Mouse (Mus musculus) forebrain, embryonic 10.5 days (tissue): Measurements from ENCODE around the gene Vwce. TPM values are rescaled to one million over a fixed set of nuclear protein-coding genes. Genes with fewer than 3 reads are reported as not detected.

Source experiments
- DNase-seq: peaks from one replicate; pipeline ENCODE4 v3.0.0-alpha.2; 2017; ENCODE audit warnings: low spot score; ENCODE audit errors: extremely low spot score
- H3K27ac ChIP-seq: fragments of 300-500 bp; sonication (generic); 2 replicates; pipeline ENCODE4 v1.5.1; 2016; ENCODE audit warnings: mild to moderate bottlenecking
- H3K27me3 ChIP-seq: fragments of 300-500 bp; sonication (generic); 2 replicates; pipeline ENCODE4 v1.6.1; 2016; ENCODE audit warnings: mild to moderate bottlenecking; ENCODE audit not compliant: poor library complexity, severe bottlenecking
- H3K36me3 ChIP-seq: fragments of 300-500 bp; sonication (generic); replicated peaks from 2 replicates; pipeline ENCODE4 v1.6.1; 2016; ENCODE audit warnings: mild to moderate bottlenecking, moderate library complexity
- H3K4me1 ChIP-seq: fragments of 300-500 bp; sonication (generic); 2 replicates; pipeline ENCODE4 v1.6.1; 2016
- H3K4me3 ChIP-seq: fragments of 300-500 bp; sonication (generic); 2 replicates; pipeline ENCODE4 v1.5.1; 2016; ENCODE audit warnings: mild to moderate bottlenecking, moderate library complexity
- H3K9me3 ChIP-seq: fragments of 300-500 bp; sonication (generic); 2 replicates; pipeline ENCODE4 v1.6.1; 2016; ENCODE audit warnings: mild to moderate bottlenecking, moderate library complexity
- WGBS: fragments of 180-500 bp; shearing (Covaris S2); methylation state at CpG from one replicate; pipeline ENCODE4 v1.1.7; 2016; 5-methylcytosine and 5-hydroxymethylcytosine counted together
- polyA plus RNA-seq: library from polyadenylated mRNA; unstranded; fragments of >200 nt; fragmentation: Nextera tagmentation; extraction: Ambion mirVana; gene quantifications from 2 replicates; pipeline ENCODE4 v1.2.1, GENCODE M21; 2016

The Vwce gene
- polyA plus RNA-seq, 1 experiment from 2014 or later, result 0.38 TPM

DNA sequence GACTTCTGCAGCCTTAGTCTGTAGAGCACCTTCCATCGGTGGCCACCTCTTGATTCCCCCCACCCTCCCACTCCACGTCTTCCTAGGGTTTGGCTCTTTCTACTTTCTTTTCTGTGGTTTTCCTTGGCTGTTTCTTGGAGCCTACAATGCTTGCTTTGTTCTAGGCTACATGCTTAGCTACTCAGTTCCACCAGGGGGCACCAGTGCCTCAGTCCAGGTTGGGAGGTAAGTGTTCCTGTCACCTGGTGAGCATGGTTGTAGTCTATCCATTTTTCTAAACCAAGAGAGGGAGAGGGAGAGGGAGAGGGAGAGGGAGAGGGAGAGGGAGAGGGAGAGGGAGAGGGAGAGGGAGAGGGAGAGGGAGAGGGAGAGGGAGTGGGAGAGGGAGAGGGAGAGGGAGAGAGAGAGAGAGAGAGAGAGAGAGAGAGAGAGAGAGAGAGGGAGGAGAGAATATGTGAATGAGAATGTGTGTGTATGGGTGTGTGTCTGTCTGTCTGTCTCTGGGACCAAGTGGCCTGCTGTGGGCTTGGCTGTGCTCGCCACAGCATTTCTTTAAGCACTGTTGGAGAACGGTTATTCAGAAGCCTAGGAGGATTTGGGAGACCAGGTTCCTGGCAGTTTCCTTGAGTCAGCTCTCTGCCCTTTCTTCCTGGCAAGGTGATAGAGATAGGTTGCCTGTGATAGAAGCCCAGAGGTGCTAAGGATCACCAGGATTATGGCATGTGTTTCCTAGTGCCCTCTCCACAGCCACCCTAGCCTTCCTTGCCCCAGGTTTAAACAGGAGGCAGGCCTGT lies 80.9 kb downstream of the Vwce start:
- H3K4me1 ChIP-seq, result peaks cover 19% of the 10 kb centered on the region
- peak; percentile 69 for DNase-seq
- peak overlapping the region; percentile 71 for H3K27ac ChIP-seq
- H3K9me3 ChIP-seq, result no peaks in the 10 kb centered on the region
- 43% methylated on average over 4 of the region's 4 CpGs for WGBS
- H3K27me3 ChIP-seq, result no peaks in the 10 kb centered on the region
- H3K36me3 ChIP-seq, result peaks cover 44% of the 10 kb centered on the region
- H3K4me3 ChIP-seq, result no peak overlapping the region

GRCm38 (mm10) chr19:10715476-10715875 lies 81.5 kb downstream of the Vwce start:
- H3K36me3 ChIP-seq, result peaks cover 39% of the 10 kb centered on the region
- no peaks in the 10 kb centered on the region for H3K27me3 ChIP-seq
- H3K27ac ChIP-seq, result no peak overlapping the region
- no peak for DNase-seq
- WGBS, result 89% methylated on average over 6 of the region's 6 CpGs
- no peaks in the 10 kb centered on the region for H3K9me3 ChIP-seq
- peaks cover 21% of the 10 kb centered on the region for H3K4me1 ChIP-seq
- H3K4me3 ChIP-seq, result no peak overlapping the region

Other genes with a start within 250 kb of the Vwce start
- gene Syt7, start 245.1 kb upstream of the Vwce start, polyA plus RNA-seq, result 0.77 and 2.6 TPM in 2 replicates
- 0.44 and 0.45 TPM in 2 replicates for gene Lrrc10b, start 176.7 kb upstream of the Vwce start, polyA plus RNA-seq
- gene Ppp1r32, start 151.3 kb upstream of the Vwce start, polyA plus RNA-seq, result 0.16 and 0.24 TPM in 2 replicates
- 57.3 and 57.6 TPM in 2 replicates for gene Cpsf7, start 108.9 kb upstream of the Vwce start, polyA plus RNA-seq
- 64.4 and 65.8 TPM in 2 replicates for gene Sdhaf2, start 108.1 kb upstream of the Vwce start, polyA plus RNA-seq
- 67.1 TPM in 2 replicates for gene Tmem216, start 78.0 kb upstream of the Vwce start, polyA plus RNA-seq
- gene Cyb561a3, start 57.0 kb upstream of the Vwce start, polyA plus RNA-seq, result 15.3 and 16.7 TPM in 2 replicates
- gene Tmem138, start 56.9 kb upstream of the Vwce start, polyA plus RNA-seq, result 62.4 and 66.2 TPM in 2 replicates
- gene Ddb1, start 28.9 kb upstream of the Vwce start, polyA plus RNA-seq, result 465 and 471 TPM in 2 replicates
- gene Tkfc, start 28.6 kb upstream of the Vwce start, polyA plus RNA-seq, result 21.1 and 24.5 TPM in 2 replicates
- gene Pga5, start 43.9 kb downstream of the Vwce start, polyA plus RNA-seq, result not detected in 2 replicates
- gene Vps37c, start 54.5 kb downstream of the Vwce start, polyA plus RNA-seq, result 33.5 and 36.1 TPM in 2 replicates
- not detected in 2 replicates for gene Cd5, start 104.8 kb downstream of the Vwce start, polyA plus RNA-seq
- gene Cd6, start 195.8 kb downstream of the Vwce start, polyA plus RNA-seq, result not detected in 2 replicates
- 0.32 and 0.37 TPM in 2 replicates for gene Slc15a3, start 205.5 kb downstream of the Vwce start, polyA plus RNA-seq
- 110 and 115 TPM in 2 replicates for gene Tmem132a, start 235.7 kb downstream of the Vwce start, polyA plus RNA-seq
- gene Tmem109, start 247.8 kb downstream of the Vwce start, polyA plus RNA-seq, result 51.4 and 53.8 TPM in 2 replicates